Mouse (Mus musculus) small intestine, adult 2 months (tissue): ENCODE results near the gene Tiam2. TPM values are rescaled to one million over a fixed set of nuclear protein-coding genes. Genes with fewer than 3 reads are reported as not detected.

Experiments
- H3K27ac ChIP-seq: fragments of 200-500 bp; 2 replicates; pipeline ENCODE4 v1.5.1; 2012; ENCODE audit warnings: low read depth, low read length, control low read depth, inconsistent platforms; ENCODE audit not compliant: insufficient read depth
- H3K27me3 ChIP-seq: fragments of 200-500 bp; 2 replicates; pipeline ENCODE4 v1.6.1; 2012; ENCODE audit warnings: mild to moderate bottlenecking, moderate library complexity, low read length, inconsistent platforms; ENCODE audit not compliant: control insufficient read depth, insufficient read depth
- H3K36me3 ChIP-seq: fragments of 200-500 bp; 2 replicates; pipeline ENCODE4 v1.6.1; 2012; ENCODE audit warnings: mild to moderate bottlenecking, low read length, control low read depth, inconsistent platforms; ENCODE audit not compliant: control insufficient read depth, insufficient read depth
- H3K4me1 ChIP-seq: fragments of 200-500 bp; 2 replicates; pipeline ENCODE4 v1.6.1; 2012; ENCODE audit warnings: low read length, inconsistent platforms, mixed read lengths; ENCODE audit not compliant: control insufficient read depth, insufficient read depth, insufficient read length
- H3K4me3 ChIP-seq: fragments of 200-500 bp; 2 replicates; pipeline ENCODE4 v1.5.1; 2012; ENCODE audit warnings: low read depth, mild to moderate bottlenecking, control low read depth, inconsistent platforms, low read length, moderate library complexity
- CTCF ChIP-seq: fragments of 200-500 bp; IDR thresholded peaks from 2 replicates; pipeline ENCODE4 v1.5.1; 2012; ENCODE audit warnings: low read depth, mild to moderate bottlenecking, control low read depth, inconsistent platforms, low read length, moderate library complexity, mixed read lengths; ENCODE audit not compliant: insufficient replicate concordance, insufficient read length; ENCODE audit errors: extremely low read depth
- POLR2A ChIP-seq: fragments of 200-500 bp; IDR thresholded peaks from 2 replicates; pipeline ENCODE4 v1.6.1; 2012; ENCODE audit warnings: low read depth, mild to moderate bottlenecking, control low read depth, inconsistent platforms, low read length, moderate library complexity
- WGBS: fragments of 180-500 bp; shearing (Covaris S2); methylation state at CpG from one replicate; pipeline ENCODE4 v1.1.7; 2018; 5-methylcytosine and 5-hydroxymethylcytosine counted together
- polyA plus RNA-seq: library from polyadenylated mRNA; depleted of rRNA; stranded (reverse); fragments of >200 nt; gene quantifications from 2 replicates; pipeline ENCODE4 v1.2.3, GENCODE M21; 2012

Gene Tiam2
- polyA plus RNA-seq, 1 experiment: 2.7 TPM

- Histone ChIP-seq H3K36me3 (no peaks in the 10 kb centered on the region; the same call in 1 of the 2 replicates), H3K4me1 (no peaks in the 10 kb centered on the region), H3K27ac (no peak overlapping the region), H3K4me3 (no peak overlapping the region), H3K27me3 (no peaks in the 10 kb centered on the region)
- WGBS: 97% methylated on average over 9 of the region's 9 CpGs
- TF ChIP-seq POLR2A: no peak
- no peak for TF ChIP-seq CTCF
Observed at GRCm38 (mm10) chr17:3428659-3429058, 102.3 kb downstream of the Tiam2 start.

DNA sequence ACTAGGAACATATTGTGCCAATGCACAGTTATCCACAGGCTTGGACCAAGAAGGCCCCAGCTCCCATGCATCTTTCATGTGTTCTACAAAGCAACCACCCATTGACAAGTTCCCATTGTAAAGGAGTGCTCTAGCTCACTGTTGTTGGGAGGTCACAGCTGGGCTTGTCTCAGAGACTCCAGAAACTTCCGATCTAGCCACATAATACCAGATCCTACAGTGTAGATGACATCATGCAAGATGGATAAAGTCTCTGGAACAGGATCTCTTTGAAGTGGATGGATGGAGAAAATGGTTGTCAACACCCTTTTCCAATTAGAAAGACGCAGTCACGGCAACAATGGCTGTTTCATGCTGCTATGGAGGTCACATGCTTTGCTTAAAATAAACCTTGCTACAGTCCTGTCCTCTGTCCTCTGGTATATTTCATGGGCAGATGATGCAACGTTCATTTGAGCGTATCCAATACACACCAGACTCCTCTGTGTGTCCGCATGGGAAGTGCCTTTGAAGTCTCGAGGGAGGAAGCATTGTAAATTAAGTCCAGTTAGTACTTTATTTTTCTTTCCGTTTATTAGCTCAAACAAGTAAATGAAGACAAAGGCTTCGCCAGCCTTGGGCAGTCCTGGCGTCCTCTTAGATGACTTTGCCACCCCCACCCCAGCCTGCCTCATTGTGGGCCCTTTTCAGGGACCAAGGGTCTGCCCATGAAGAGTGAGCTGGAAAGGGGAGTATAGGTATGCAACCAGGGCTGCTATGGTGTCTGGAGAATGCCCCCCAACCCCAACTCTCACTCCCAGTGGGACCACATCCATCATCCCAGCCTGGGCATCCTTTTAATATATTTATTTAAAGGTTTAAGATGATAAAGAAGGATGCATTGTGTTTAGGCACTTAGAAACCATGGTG lies 106.5 kb downstream of the Tiam2 start:
- no peaks in the 10 kb centered on the region for H3K4me1 ChIP-seq
- 82% methylated on average over 10 of the region's 10 CpGs for WGBS
- no peaks in the 10 kb centered on the region for H3K27me3 ChIP-seq
- no peak for TF ChIP-seq CTCF
- H3K4me3 ChIP-seq: no peak overlapping the region
- H3K27ac ChIP-seq: no peak overlapping the region
- no peaks in the 10 kb centered on the region; the same call in 1 of the 2 replicates for H3K36me3 ChIP-seq

- H3K4me3 ChIP-seq: no peak overlapping the region
- H3K27ac ChIP-seq: no peak overlapping the region
- 91% methylated on average over 3 of the region's 3 CpGs for WGBS
- no peaks in the 10 kb centered on the region for H3K27me3 ChIP-seq
- no peaks in the 10 kb centered on the region; the same call in 1 of the 2 replicates for H3K36me3 ChIP-seq
- H3K4me1 ChIP-seq: no peaks in the 10 kb centered on the region
- TF ChIP-seq POLR2A (no peak), CTCF (no peak)
Observed at GRCm38 (mm10) chr17:3433521-3434271, 107.3 kb downstream of the Tiam2 start.

DNA sequence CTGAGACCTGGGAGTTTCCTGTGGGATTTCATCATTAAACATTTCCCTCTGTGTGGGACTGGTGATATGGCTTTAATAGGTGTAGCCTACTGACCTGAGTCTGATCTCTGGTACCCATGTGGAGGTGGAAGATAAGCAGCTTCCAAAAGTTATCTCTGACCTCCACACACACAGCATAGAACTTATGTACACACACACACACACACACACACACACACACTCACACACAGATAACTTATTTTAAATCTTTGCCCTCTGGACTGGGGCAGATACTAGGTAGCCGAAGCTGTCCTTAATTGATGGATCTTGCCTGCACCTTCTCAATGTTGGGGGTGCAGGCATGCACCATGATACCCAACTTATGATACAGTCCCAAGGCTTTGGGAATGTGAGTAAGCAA lies 108.9 kb downstream of the Tiam2 start:
- TF ChIP-seq POLR2A (no peak), CTCF (no peak)
- WGBS: 40% methylated on average over 1 of the region's 1 CpGs
- no peaks in the 10 kb centered on the region for H3K4me1 ChIP-seq
- no peaks in the 10 kb centered on the region; the same call in 1 of the 2 replicates for H3K36me3 ChIP-seq
- no peak overlapping the region for H3K27ac ChIP-seq
- no peak overlapping the region for H3K4me3 ChIP-seq
- no peaks in the 10 kb centered on the region for H3K27me3 ChIP-seq

GRCm38 (mm10) chr17:3436841-3437515 lies 110.6 kb downstream of the Tiam2 start:
- H3K4me1 ChIP-seq: no peaks in the 10 kb centered on the region
- no peaks in the 10 kb centered on the region; the same call in 1 of the 2 replicates for H3K36me3 ChIP-seq
- H3K4me3 ChIP-seq: no peak overlapping the region
- TF ChIP-seq POLR2A: no peak
- no peak for TF ChIP-seq CTCF
- WGBS: 85% methylated on average over 12 of the region's 12 CpGs
- no peaks in the 10 kb centered on the region for H3K27me3 ChIP-seq
- no peak overlapping the region for H3K27ac ChIP-seq

- H3K27ac ChIP-seq: no peak overlapping the region
- H3K36me3 ChIP-seq: no peaks in the 10 kb centered on the region; the same call in 1 of the 2 replicates
- H3K4me1 ChIP-seq: no peaks in the 10 kb centered on the region
- no peak for TF ChIP-seq POLR2A
- TF ChIP-seq CTCF: no peak
- no peaks in the 10 kb centered on the region for H3K27me3 ChIP-seq
- WGBS: 66% methylated on average over 10 of the region's 10 CpGs
- H3K4me3 ChIP-seq: no peak overlapping the region
Observed at GRCm38 (mm10) chr17:3442526-3443401, 116.4 kb downstream of the Tiam2 start.
